Mouse (Mus musculus): ENCODE results near the gene Picalm.
"Not testable (repeated sequence)": the region's sequence is repeated elsewhere in the genome, so short reads cannot be mapped to it uniquely, and the experiment has no call there.

The Picalm gene

GRCm38 (mm10) chr7:90210947-90211346 lies 80.9 kb downstream of the Picalm start:
- no peak for DNase-seq (ENCODE audit: low spot score)

DNA sequence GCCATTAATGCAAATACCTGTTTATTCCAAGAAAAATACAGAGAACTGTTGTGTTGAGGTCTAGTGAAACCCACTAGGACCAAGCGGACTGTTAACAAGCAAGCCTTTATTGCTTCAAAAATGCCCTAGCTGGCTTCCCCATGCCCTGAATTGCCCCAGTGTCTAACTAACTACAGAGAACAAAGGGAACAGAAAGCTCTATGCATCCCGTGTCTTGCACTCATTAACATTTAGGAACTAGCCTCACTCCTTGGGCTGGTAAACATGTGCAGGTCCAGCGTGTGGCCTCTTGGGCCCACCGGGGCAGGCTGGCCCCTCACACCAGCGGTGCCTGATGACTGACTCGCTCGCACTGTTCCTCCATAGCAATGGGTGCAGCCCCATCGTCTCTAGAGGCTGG lies 86.5 kb downstream of the Picalm start:
- no peak for DNase-seq (ENCODE audit: low spot score)

GRCm38 (mm10) chr7:90218122-90218521 lies 88.1 kb downstream of the Picalm start:
- no peak for DNase-seq (ENCODE audit: low spot score)

GRCm38 (mm10) chr7:90221487-90221886 lies 91.5 kb downstream of the Picalm start:
- no peak for DNase-seq (ENCODE audit: low spot score)

GRCm38 (mm10) chr7:90228075-90228474 lies 98.1 kb downstream of the Picalm start:
- no peak for DNase-seq (ENCODE audit: low spot score)

GRCm38 (mm10) chr7:90228884-90229283 lies 98.9 kb downstream of the Picalm start:
- DNase-seq (ENCODE audit: low spot score) = not testable (repeated sequence)

DNA sequence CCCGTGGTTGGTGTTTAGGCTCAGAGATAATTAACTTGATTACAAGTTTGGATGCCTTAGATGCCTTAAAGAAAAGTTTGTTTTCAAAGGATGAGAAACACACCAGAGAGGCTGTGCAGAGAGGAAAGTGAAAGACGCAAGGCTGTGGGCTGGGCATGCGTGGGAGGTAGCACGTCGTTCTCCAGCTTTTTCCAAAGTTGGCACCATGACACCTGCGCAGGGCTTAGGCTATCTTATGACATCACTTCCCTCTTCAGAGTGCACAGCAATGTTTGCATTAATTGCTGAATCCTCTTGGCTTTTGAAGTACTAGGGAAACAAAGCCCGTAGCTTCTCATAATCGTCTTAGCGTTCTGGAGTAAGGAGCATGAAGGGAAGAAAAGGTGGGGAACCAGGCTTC lies 101.4 kb downstream of the Picalm start:
- DNase-seq (ENCODE audit: low spot score) = no peak

DNA sequence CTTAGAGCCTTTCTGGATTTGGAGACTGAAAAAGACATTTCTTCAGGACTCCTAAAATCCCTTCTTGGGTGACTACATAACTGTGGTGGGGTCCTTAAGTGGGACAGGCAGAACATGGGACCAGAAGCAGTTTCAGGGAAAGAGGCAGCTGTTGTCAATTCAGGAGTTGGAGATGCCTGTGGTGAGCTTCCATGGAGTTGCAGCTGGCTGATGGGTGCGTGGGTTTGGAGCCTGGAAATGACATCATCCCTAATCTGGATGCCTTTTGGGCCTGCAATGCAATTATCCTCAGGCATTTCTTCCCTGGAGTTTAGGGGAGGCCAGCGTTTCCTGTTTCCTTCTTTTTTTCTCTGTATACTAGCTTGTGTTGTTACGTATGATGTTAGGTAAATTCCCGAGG lies 103.9 kb downstream of the Picalm start:
- DNase-seq (ENCODE audit: low spot score) = no peak

DNA sequence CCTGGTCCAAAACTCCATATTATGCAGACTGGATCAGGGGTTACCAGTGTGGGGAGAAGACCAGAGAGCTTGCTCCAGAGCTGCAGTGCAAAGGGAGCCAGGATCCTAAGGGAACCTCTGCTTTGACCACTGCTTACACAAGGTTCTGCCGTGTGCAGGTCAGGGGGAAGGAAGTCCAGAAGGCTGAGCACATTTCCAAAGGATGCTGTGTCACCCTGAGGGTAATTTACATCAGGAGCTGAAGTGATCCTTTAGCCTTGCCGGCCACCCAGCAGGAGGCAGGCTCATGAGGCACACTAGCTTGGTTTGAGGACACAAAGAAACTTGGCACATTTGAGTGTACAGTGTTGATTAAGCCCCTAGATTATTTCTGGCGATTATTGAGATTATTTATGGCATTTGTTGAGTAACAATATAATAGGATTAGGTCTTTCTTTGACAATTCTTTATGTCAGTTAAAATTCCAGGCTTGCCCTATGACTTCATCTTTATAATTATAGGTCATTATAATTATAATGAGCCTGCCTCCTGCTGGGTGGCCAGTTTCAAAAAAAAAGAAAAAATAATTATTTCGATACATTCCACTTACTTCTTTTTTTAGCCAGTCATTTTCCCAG lies 106.4 kb downstream of the Picalm start:
- DNase-seq (ENCODE audit: low spot score) = no peak

DNA sequence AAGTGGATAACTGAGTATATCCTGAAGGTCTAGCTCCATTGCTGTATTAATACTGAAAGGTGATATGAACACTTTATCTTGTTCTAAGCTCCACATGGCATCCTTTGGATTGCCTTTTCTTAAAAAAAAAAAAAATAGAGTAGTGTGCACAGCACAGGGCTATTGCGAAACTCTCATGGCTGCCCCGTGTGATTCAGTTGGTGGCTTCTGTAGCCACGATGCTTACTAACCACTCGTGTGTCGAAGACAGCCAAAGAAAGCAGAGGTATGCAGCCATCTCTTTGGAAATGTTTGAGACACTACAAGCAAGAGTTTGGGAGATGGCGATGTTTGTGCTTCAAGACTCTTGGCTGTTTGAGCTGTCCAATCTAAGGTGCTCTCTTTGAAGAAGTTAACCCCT lies 113.1 kb downstream of the Picalm start:
- DNase-seq (ENCODE audit: low spot score) = no peak

GRCm38 (mm10) chr7:90243643-90244042 lies 113.6 kb downstream of the Picalm start:
- no peak for DNase-seq (ENCODE audit: low spot score)

- no peak for DNase-seq (ENCODE audit: low spot score)
These were observed 122.9 kb downstream of the Picalm start for GRCm38 (mm10) chr7:90252946-90253345.

DNA sequence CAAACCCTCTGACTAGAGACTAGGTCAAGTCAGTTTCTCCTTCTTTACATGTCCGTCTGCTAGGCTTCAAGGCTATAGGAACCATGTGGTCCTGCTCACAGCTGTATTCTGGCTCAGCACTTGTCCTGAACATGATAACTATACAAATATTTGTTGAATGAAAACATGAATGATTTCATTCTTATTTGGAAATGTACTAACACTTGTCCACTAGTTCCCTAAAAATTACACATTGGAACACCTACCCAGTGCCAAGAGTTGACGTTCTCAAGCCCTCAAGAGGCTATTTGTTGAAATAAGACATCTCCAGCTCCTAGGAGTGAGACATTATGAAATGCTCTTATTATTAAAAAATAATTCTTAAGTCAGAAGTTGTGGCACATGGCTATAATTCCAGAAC lies 128.7 kb downstream of the Picalm start:
- DNase-seq (ENCODE audit: low spot score) = no peak

DNA sequence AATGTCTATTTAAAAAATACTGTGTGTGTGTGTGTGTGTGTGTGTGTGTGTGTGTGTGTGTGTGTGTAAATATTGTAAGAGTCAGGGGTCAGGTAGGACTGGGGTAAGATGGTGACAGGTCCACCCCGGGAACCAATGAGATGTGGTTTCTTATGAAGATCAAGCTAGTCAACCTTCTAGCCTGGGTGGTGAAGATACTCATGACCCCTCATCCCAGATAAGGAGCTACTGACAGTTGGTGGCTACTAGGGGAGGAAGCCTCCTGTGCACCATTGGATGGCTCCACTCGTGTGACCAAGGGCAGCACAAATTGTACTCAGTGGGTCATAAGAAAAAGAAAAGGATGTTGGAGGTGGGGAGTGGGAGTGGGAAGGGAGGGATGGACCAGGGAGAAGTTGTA lies 129.9 kb downstream of the Picalm start:
- DNase-seq (ENCODE audit: low spot score) = no peak

DNA sequence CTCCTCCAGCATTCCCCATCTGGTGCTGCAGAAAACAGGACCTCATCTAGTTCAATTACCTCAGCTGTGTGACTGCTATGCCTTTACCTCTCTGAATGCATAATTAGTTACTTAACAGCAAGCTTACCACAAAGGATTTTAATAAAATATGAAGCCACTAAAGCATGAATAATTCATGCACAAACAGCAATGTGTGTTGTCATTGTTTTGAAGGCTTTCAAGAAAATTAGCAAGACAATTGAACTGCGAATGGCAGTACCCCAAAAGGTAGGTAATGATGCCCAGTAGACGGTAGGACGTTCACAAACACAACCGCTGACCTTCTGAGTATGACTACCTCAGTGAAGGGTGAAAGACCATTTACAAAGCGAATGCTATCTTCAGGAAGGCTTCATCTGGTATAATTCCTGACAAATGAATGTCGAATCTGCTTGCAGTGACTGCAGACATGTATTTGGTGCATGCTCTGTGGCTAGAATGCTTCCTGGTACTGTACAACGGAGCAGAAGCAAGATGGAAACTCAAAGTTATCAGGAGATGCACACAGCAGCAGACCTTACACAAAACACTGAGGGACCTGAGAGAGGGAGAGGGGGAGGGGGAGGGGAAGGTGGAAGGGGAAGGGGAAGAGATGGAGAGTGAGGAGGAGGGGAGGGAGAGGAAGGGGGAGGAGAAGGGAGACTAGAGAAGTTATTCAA lies 132.0 kb downstream of the Picalm start:
- DNase-seq (ENCODE audit: low spot score) = no peak
